ENCODE assay signal across 9 mouse cellular contexts in the genomic region with DNA sequence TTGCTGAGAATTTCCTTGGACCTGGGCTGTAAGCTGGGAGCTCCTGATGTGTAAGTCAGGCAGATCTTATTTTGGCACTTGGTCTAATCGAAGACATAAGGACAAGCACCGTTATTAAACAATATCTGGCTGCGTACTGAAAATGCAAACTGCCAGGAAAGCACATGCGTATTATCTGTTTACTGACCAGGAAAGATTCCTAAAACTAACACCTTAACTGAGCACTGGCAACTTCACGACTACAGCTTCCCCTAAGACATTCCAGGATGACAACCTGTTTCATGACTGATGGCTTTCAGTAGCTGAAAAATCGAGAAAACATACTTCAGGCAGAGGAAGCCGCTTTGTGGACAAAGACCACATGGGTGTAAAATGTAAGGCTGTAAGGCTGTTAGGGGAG. TPM values are rescaled to one million over a fixed set of nuclear protein-coding genes. Genes with fewer than 3 reads are reported as not detected.
DNase-seq lines count a peak whose midpoint lies in the region; ATAC-seq and TF ChIP-seq lines count a peak whose summit lies in the region.
"Had no signal": no experiment of that assay in that cellular context is flagged by ENCODE, and none has a peak within 500 bp of the region (broad histone marks: within the 10 kb centered on the region; RNA-seq: fewer than 3 reads in every experiment).

No protein-coding gene starts in this region.

- WGBS in kidney, adult 2 months, result 41% methylated on average over 7 of the region's 7 CpGs
- WGBS in bone marrow, adult 2 months, result 41% methylated on average over 7 of the region's 7 CpGs
- WGBS in hindbrain, embryonic 12.5 days, result 38% methylated on average over 7 of the region's 7 CpGs
- 40% methylated on average over 7 of the region's 7 CpGs for WGBS in midbrain, embryonic 13.5 days

- H3K9ac ChIP-seq in hindbrain, embryonic 12.5 days, result peak overlapping the region; percentile 65
- H3K9ac ChIP-seq in midbrain, embryonic 13.5 days (replicated peaks), result peak overlapping the region; percentile 79

- no peaks in the 10 kb centered on the region for H3K27me3 ChIP-seq in kidney, adult 2 months (replicated peaks; ENCODE audit: control insufficient read depth, insufficient read depth, low read length)
- 0 out of 2 replicates have a peak, but pooled peaks cover 4% of the 10 kb centered on the region for H3K27me3 ChIP-seq in hindbrain, embryonic 12.5 days
- no peaks in the 10 kb centered on the region for H3K27me3 ChIP-seq in midbrain, embryonic 13.5 days

- no peak for TF ChIP-seq POLR2A in kidney, adult 2 months (IDR thresholded peaks at IDR 0.05; ENCODE audit: low read depth, low read length)
- no peak for TF ChIP-seq POLR2A in bone marrow, adult 2 months (IDR thresholded peaks at IDR 0.05; ENCODE audit: borderline replicate concordance, control insufficient read depth, low read depth, low read length)

- H3K4me2 ChIP-seq in hindbrain, embryonic 12.5 days (replicated peaks), result peak overlapping the region; percentile 58
- H3K4me2 ChIP-seq in midbrain, embryonic 13.5 days (replicated peaks), result peak overlapping the region; percentile 77

- H3K4me1 ChIP-seq in kidney, adult 2 months (ENCODE audit: control insufficient read depth, insufficient read depth, low read length), result peaks cover 7% of the 10 kb centered on the region; the same call in 1 of the 2 replicates
- H3K4me1 ChIP-seq in bone marrow, adult 2 months (ENCODE audit: control insufficient read depth, insufficient read depth, low read length), result no peaks in the 10 kb centered on the region; the same call in 1 of the 2 replicates
- H3K4me1 ChIP-seq in hindbrain, embryonic 12.5 days, result peaks cover 11% of the 10 kb centered on the region
- peaks cover 15% of the 10 kb centered on the region for H3K4me1 ChIP-seq in midbrain, embryonic 13.5 days (replicated peaks)

- no peak for TF ChIP-seq CTCF in kidney, adult 2 months (conservative IDR thresholded peaks at IDR 0.05; ENCODE audit: insufficient read depth, insufficient read length, low read depth, low read length)
- TF ChIP-seq CTCF in bone marrow, adult 2 months (IDR thresholded peaks at IDR 0.05; ENCODE audit: control insufficient read depth, insufficient read depth, low read length), result no peak

- H3K9me3 ChIP-seq in hindbrain, embryonic 12.5 days (replicated peaks), result no peaks in the 10 kb centered on the region
- H3K9me3 ChIP-seq in midbrain, embryonic 13.5 days, result no peaks in the 10 kb centered on the region

- DNase-seq in kidney, adult 2 months, result peak; percentile 4
- DNase-seq in kidney, postnatal 4 days, result no peak
- DNase-seq in urinary bladder, postnatal 14 days (ENCODE audit: low spot score), result no peak
- no peak for DNase-seq in adrenal gland, postnatal 4 days (ENCODE audit: low spot score in 2 of 2)
- no peak for DNase-seq in thymus, postnatal 10 days (ENCODE audit: low spot score in 2 of 2)

- peak overlapping the region; percentile 79 for H3K27ac ChIP-seq in kidney, adult 2 months (ENCODE audit: insufficient read depth, low read depth, low read length)
- H3K27ac ChIP-seq in bone marrow, adult 2 months (ENCODE audit: control insufficient read depth, insufficient read depth, low read depth, low read length, poor library complexity), result no peak overlapping the region
- peak overlapping the region; percentile 76 for H3K27ac ChIP-seq in hindbrain, embryonic 12.5 days
- peak overlapping the region; percentile 84 for H3K27ac ChIP-seq in midbrain, embryonic 13.5 days

- H3K4me3 ChIP-seq in kidney, adult 2 months (ENCODE audit: insufficient read depth, low read depth, low read length), result peak overlapping the region; percentile 71
- peak overlapping the region; percentile 96 for H3K4me3 ChIP-seq in bone marrow, adult 2 months (replicated peaks; ENCODE audit: control insufficient read depth, low read depth, low read length)
- peak overlapping the region; percentile 73 for H3K4me3 ChIP-seq in hindbrain, embryonic 12.5 days
- H3K4me3 ChIP-seq in midbrain, embryonic 13.5 days (replicated peaks), result peak overlapping the region; percentile 85

- H3K36me3 ChIP-seq in kidney, adult 2 months (ENCODE audit: control insufficient read depth, insufficient read depth, low read length), result no peaks in the 10 kb centered on the region
- no peaks in the 10 kb centered on the region for H3K36me3 ChIP-seq in hindbrain, embryonic 12.5 days
- H3K36me3 ChIP-seq in midbrain, embryonic 13.5 days, result no peaks in the 10 kb centered on the region

- no peak for ATAC-seq in hindbrain, embryonic 12.5 days (ENCODE audit: low FRiP score)
- ATAC-seq in midbrain, embryonic 13.5 days, result no peak

RNA-seq across cellular contexts. Expression of gene Calu, which starts 0.7 kb away (rescaled TPM):
- 42.1 and 46.3 TPM in 2 replicates for polyA plus RNA-seq in kidney, adult 2 months (2012; rRNA removed)
- 18.1 and 57.8 TPM in 2 replicates for polyA plus RNA-seq in bone marrow, adult 2 months (2011; ENCODE audit: insufficient read depth, insufficient read length, low replicate concordance, missing spikeins)
- 261 and 265 TPM in 2 replicates for polyA plus RNA-seq in hindbrain, embryonic 12.5 days (2016; fragmentation: Nextera tagmentation; extraction: Ambion mirVana)
- polyA plus RNA-seq in midbrain, embryonic 13.5 days (2015; fragmentation: Nextera tagmentation; extraction: Ambion mirVana), result 158 and 166 TPM in 2 replicates
- total RNA-seq in adrenal gland, postnatal 4 days (2021), result 100 to 1,000 TPM; 194 to 202 TPM

RNA-seq across cellular contexts. Expression of gene Fam71f1, which starts 28.2 kb away (rescaled TPM):
- polyA plus RNA-seq in kidney, adult 2 months (2012; rRNA removed), result 0.11 TPM in 1 of 2 replicates, not detected in the other
- not detected in 2 replicates for polyA plus RNA-seq in bone marrow, adult 2 months (2011; ENCODE audit: insufficient read depth, insufficient read length, low replicate concordance, missing spikeins)
- 0.27 TPM in 1 of 2 replicates, not detected in the other for polyA plus RNA-seq in hindbrain, embryonic 12.5 days (2016; fragmentation: Nextera tagmentation; extraction: Ambion mirVana)
- polyA plus RNA-seq in midbrain, embryonic 13.5 days (2015; fragmentation: Nextera tagmentation; extraction: Ambion mirVana), result not detected in 2 replicates
- under 1 TPM in 1 of 2 experiments, not detected in 1; 0.22 TPM for total RNA-seq in adrenal gland, postnatal 4 days (2021)
- polyA plus RNA-seq: large intestine, adult 2 months had no signal

RNA-seq across cellular contexts. Expression of gene Opn1sw, which starts 41.1 kb away (rescaled TPM):
- not detected in 2 replicates for polyA plus RNA-seq in kidney, adult 2 months (2012; rRNA removed)
- not detected in 2 replicates for polyA plus RNA-seq in bone marrow, adult 2 months (2011; ENCODE audit: insufficient read depth, insufficient read length, low replicate concordance, missing spikeins)
- polyA plus RNA-seq in hindbrain, embryonic 12.5 days (2016; fragmentation: Nextera tagmentation; extraction: Ambion mirVana), result 0.25 and 0.38 TPM in 2 replicates
- 0.30 and 0.41 TPM in 2 replicates for polyA plus RNA-seq in midbrain, embryonic 13.5 days (2015; fragmentation: Nextera tagmentation; extraction: Ambion mirVana)
- total RNA-seq in adrenal gland, postnatal 4 days (2021), result not detected

RNA-seq across cellular contexts. Expression of gene Ccdc136, which starts 48.9 kb away (rescaled TPM):
- polyA plus RNA-seq in kidney, adult 2 months (2012; rRNA removed), result 4.0 and 5.6 TPM in 2 replicates
- 4.1 TPM in 1 of 2 replicates, not detected in the other for polyA plus RNA-seq in bone marrow, adult 2 months (2011; ENCODE audit: insufficient read depth, insufficient read length, low replicate concordance, missing spikeins)
- polyA plus RNA-seq in hindbrain, embryonic 12.5 days (2016; fragmentation: Nextera tagmentation; extraction: Ambion mirVana), result 35.6 and 36.0 TPM in 2 replicates
- polyA plus RNA-seq in midbrain, embryonic 13.5 days (2015; fragmentation: Nextera tagmentation; extraction: Ambion mirVana), result 28.6 and 30.4 TPM in 2 replicates
- 10 to 100 TPM; 10.0 to 12.6 TPM for total RNA-seq in adrenal gland, postnatal 4 days (2021)
